Mouse (Mus musculus) mature B cell (primary cell): ENCODE measurements at regions not wholly inside any gene's neighbourhood (a gene's known extent, or its start where the extent isn't known, plus 50 kb on each side); places are given as distances from the start of the nearest gene placed in this dataset.
"Not testable (repeated sequence)": the region's sequence is repeated elsewhere in the genome, so short reads cannot be mapped to it uniquely, and the experiment has no call there.

ENCODE experiments used
- in situ Hi-C: fragments of 300-500 bp; cut with MboI; formaldehyde crosslinking; loops from 2 replicates; pipeline ENCODE4 v1.14.3; 2019

GRCm38 (mm10) chrX:99732526-99732925 is 88.3 kb upstream of the Tmem28 start:
- in situ Hi-C loops = no loop called here

DNA sequence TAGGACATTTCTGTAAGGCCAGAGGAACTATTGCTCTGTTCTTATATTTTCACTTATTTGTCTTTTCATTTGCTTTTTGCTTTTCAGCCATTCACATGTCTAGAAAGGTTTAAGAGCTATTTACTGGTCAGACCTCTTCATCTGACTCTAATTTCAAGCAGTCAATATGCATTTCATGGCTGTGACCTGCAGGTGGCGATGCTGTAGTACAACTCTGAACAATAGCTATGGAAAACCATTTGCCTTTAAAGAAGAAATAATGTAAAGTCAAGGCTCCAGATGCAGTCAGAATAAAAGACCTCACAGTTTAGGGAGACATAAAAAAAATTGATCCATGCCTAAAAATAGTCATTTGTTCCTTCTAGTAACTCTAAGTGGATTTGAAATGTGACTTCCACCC is 95.7 kb upstream of the Tmem28 start:
- in situ Hi-C loops = no loop called here

GRCm38 (mm10) chrX:99695366-99695765 is 125.5 kb upstream of the Tmem28 start:
- in situ Hi-C loops = no loop called here

- in situ Hi-C loops = no loop called here
Measured at GRCm38 (mm10) chrX:99690971-99691370, 129.8 kb upstream of the Tmem28 start.

DNA sequence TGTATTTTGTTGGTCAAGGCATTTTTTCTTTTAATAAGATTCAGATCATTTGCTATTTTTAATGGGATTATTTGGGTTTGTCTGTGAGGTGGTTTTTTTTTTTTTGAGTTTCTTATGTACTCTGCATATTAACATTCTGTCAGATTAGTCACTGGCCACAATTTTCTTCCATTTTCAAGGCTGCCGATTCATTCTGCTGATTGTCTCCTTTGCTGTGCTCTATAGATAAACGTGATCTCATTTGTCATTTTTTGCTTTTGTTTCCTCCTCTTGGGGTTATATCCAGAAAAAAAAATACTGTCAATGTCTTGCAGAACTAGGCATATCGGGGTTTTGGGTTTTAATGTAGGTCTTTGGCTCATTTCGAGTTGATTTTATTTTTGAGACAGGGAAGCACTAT is 131.1 kb upstream of the Tmem28 start:
- in situ Hi-C loops = no loop called here

- in situ Hi-C loops = not testable (repeated sequence)
Measured at GRCm38 (mm10) chrX:99682491-99682890, 138.3 kb upstream of the Tmem28 start.

GRCm38 (mm10) chrX:99667596-99667995 is 153.2 kb upstream of the Tmem28 start:
- in situ Hi-C loops = no loop called here

GRCm38 (mm10) chrX:99662566-99662965 is 158.3 kb upstream of the Tmem28 start:
- in situ Hi-C loops = no loop called here

- in situ Hi-C loops = no loop called here
Measured at GRCm38 (mm10) chrX:99659496-99660140, 161.2 kb upstream of the Tmem28 start.

GRCm38 (mm10) chrX:99657790-99658451 is 162.9 kb upstream of the Tmem28 start:
- in situ Hi-C loops = no loop called here

DNA sequence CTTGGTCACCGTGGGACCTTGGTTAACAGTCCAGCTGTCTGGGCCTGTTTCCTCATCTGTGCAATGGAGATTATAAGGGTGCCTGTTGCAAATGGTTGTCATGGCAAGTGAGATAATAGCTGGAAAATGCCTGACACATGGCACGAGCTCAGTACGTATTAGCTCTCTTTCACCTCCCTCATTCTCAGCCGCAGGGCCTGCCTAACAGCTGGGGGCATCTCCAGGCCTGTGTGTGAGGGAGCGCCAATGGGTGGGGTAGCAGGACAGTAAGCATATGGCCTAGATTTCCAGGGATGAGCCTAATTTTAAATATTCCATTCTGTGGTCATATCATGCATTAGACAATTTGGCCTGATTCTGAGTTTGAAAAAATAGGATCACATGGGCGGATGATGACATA is 163.8 kb upstream of the Tmem28 start:
- in situ Hi-C loops = no loop called here

DNA sequence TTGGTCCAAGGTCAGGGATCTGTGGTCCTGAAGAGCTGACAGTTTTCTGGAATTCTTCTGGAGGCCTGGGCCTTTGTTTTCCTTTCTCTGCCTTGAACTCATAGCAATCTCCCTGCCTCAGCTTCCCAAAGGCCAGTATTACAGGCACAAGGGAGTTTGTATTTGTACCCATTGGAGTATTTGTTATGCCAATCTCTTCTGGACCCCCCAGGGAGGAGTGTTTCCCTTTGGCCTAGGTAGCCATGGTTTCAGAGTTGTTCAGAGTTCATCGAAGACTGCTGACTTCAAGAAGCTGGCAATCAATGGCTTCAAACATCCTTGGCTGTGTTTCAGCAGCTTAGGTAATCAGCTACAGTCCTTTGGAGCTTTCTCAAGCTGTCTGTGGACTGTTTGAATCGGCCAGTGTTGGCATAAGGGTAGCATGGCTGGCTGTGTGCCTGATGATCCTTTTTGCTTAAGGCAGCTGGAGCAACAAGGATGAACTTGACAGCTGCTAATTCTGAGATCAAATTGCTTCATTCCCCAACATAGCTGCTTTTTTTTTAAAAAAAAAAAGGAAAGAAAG is 161.2 kb upstream of the Pja1 start:
- in situ Hi-C loops = no loop called here

GRCm38 (mm10) chrX:99624515-99625179 is 153.6 kb upstream of the Pja1 start:
- in situ Hi-C loops = no loop called here

- in situ Hi-C loops = no loop called here
Measured at GRCm38 (mm10) chrX:99612130-99612759, 141.2 kb upstream of the Pja1 start.

DNA sequence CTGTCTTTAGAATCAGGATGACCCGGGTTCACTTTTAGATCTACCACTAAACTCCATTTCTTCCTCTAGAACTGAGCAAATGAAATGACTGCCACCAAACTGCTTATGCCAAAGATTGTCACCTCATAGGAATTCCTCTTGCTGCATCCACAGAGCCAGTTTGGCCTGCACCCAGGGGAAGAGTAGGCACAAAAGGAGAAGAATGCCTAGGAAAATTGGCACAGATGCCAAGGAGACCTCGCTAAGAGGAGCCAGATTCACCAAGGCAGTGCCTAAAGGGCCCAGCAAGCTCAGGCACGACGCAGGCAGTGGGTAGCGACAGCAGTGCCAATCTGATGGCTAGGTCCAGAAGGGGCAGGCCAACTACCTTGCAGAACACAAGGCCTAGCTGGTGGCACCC is 139.0 kb upstream of the Pja1 start:
- in situ Hi-C loops = no loop called here

DNA sequence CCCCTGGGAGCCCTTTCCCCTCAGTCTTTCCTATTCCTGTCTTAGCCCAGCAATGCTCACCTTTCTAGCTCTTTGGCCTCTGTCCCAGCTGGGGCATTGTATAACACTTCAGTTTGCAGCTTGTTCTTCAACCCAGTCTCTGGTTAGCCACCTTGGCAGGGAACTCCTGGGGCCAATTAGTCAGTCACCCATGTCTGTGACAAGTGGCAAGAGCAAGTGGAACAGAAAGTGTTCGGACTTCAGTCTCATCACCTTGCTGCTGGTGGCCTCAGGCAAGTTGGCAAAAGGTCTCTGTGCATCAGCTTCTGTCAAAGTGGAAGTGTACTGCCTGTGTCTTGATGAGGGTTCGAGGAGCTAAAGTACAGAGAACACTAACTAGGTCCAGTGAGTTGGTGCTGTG is 138.5 kb upstream of the Pja1 start:
- in situ Hi-C loops = no loop called here

- in situ Hi-C loops = no loop called here
Measured at GRCm38 (mm10) chrX:99608284-99608692, 137.2 kb upstream of the Pja1 start.

GRCm38 (mm10) chrX:99605084-99605824 is 134.2 kb upstream of the Pja1 start:
- in situ Hi-C loops = no loop called here

DNA sequence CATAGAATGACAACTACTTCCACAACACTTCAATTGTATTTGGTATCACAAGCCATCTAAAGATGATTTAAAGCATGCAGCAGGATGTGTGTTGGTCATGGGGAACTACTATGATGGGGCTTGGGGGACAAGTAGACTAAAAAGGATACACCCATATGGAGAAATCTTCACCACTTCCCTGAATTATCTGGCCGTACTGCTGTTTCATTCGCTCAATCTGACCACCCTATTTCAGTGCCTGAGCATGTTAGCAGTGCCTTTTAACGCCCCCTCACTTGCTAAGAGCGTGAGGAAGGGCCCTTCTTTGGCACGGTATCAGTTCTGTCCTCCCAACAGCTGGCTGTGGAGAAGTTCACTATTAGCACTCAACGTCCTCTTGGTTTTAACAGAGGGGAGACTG is 132.6 kb upstream of the Pja1 start:
- in situ Hi-C loops = no loop called here

DNA sequence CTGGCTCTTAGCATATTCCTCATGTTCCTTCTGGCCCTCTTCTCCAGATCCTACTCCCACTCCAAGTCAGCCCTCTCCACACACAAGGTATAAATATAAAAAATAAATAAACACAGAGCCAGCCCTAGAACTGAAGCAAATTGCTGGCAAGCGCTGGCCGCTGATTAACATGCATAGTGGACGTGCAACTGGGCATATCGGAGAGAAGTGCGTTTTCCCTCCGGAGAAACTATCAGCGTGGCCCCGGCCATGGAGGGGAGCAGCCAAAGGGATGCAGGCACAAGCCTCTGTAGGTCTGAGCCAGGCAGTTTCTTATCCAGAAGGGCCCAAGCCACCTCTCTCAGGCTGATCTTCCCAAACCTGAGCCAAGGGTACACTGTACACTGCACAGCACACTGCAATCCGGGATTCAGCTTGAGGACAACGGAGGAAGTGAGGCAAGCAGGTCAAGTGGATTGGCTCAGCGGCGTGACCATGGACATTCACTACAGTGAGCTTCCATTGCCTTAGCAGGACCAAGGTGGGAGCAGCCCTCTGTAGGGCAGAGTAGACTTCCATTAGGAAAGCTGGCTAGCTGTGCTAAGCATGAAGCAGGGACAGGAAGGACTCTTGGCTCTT is 131.3 kb upstream of the Pja1 start:
- in situ Hi-C loops = no loop called here

DNA sequence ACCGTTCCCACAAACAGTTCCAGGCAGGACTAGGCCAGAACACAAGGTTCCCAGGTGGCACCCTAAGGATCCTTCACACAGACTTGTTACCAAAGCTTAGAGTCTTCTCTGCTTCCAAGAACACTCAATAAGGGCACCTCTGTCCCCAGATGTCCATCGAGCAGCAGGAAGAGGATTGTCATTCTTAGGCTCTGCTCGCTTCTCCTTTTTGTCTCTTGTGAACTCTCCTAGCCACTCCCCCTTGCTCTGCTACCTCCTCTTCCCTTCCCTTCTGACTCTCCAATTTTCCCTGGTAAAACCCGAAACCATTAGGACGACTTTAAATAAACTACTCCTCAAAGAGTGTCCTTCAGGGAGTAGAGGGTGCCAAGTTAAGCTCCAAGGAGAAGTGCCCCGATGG is 124.4 kb upstream of the Pja1 start:
- in situ Hi-C loops = no loop called here
